Mouse (Mus musculus) gastrocnemius, adult 8-10 months (tissue): Measurements from ENCODE around the gene Ctrc. TPM values are rescaled to one million over a fixed set of nuclear protein-coding genes. Genes with fewer than 3 reads are reported as not detected.

Experiments used
- DNase-seq, 2 experiments: peaks; one replicate each; pipeline ENCODE4 v3.0.0; 2022; ENCODE audit warnings: low spot score in 2 of 2
- total RNA-seq, 4 experiments: library from RNA; stranded (reverse); gene quantifications; 2 replicates each; pipeline ENCODE4 v1.2.4; 2022

Gene Ctrc
- total RNA-seq, 4 experiments from 2014 or later = not detected

GRCm38 (mm10) chr4:141867498-141867897, 21.3 kb upstream of the Ctrc start:
- no peak for DNase-seq

GRCm38 (mm10) chr4:141866933-141867490, 20.9 kb upstream of the Ctrc start:
- no peak for DNase-seq

- DNase-seq = no peak
Observed at GRCm38 (mm10) chr4:141865600-141865999, 19.4 kb upstream of the Ctrc start.

DNA sequence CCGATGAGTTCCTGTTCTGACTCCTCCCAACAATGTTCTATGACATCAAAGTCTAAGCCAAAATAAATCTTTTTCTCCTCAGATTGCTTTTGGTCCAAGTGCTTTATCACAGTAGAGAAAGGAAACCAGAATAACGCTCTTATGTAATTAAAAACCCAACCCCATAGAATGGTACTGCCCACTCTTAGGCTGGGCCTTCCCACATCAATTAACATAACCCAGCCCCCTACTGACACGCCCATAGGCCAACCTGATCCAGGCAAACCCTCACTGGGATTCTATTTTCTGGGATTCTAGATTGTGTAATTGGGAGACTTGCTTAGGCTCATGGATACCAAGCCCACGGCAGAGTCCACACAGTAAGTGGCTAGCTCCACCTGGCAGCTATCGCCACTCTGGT, 18.8 kb upstream of the Ctrc start:
- DNase-seq = no peak

DNA sequence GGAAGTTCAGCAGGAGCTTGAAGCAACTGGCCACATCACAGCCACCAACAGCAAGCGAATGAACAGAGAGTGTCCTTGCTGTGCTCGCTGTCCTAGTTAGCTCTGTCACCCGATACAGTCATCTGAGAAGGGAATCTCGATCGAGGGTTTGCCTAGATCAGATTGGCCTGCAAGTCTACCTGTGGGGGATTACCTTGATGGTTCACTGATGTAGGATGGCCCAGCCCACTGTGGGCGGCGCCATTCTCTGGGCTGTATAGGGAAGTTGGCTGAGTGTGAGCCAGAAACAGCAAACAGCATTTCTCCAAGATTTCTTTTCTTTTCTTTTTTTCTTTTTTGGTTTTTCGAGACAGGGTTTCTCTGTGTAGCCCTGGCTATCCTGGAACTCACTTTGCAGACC, 18.3 kb upstream of the Ctrc start:
- DNase-seq = no peak

- no peak for DNase-seq
Observed at GRCm38 (mm10) chr4:141863726-141864280, 17.6 kb upstream of the Ctrc start.

GRCm38 (mm10) chr4:141862867-141863266, 16.7 kb upstream of the Ctrc start:
- no peak for DNase-seq

- DNase-seq = no peak
Observed at GRCm38 (mm10) chr4:141861591-141862295, 15.6 kb upstream of the Ctrc start.

GRCm38 (mm10) chr4:141860246-141860841, 14.2 kb upstream of the Ctrc start:
- no peak for DNase-seq

DNA sequence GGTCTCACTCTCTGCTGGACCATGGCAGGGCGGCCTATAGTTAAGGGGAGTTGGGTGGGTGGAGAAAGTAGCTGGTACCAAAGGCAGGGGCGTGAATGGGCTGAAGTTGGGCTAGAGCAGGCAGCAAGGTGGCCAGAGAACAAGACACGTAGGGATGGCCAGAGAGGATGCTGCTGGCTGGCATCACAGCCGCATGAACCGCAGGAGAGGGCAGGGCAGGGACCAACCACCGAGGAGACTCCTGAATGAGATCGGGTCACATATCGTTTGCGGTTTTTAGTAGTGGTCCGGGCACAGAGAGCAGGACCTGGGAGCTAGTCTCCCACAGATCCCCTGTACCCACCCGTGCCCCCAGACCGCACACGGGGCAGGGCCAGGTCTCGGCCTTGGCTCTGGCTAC, 13.2 kb upstream of the Ctrc start:
- no peak for DNase-seq

GRCm38 (mm10) chr4:141858501-141858900, 12.3 kb upstream of the Ctrc start:
- peak; percentile 36 to 42 for DNase-seq

DNA sequence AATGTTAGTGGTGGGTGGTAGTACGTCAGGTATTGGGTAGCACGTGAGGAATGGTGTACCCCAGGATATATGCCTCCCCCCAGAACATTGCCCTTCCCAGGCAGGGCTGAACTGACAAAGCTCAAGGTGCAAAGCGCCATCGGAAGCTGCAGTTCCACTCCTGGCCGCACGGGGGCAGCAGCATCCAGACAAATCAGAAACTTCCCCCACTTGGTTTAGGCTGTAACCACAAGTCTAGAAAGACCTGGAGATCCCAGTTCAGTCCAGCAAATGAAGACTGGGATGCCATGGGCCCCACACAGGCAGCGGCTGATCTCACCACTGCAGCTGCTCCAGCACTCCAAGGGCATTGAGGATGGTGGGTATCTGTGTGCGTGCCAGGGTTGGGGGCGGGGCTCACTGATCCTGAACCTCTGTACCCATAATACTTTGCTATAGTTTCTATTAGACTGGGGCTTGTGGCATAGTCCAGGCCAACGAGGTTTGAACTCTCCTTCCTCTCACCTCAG, 11.3 kb upstream of the Ctrc start:
- peak; percentile 68 to 69 for DNase-seq

DNA sequence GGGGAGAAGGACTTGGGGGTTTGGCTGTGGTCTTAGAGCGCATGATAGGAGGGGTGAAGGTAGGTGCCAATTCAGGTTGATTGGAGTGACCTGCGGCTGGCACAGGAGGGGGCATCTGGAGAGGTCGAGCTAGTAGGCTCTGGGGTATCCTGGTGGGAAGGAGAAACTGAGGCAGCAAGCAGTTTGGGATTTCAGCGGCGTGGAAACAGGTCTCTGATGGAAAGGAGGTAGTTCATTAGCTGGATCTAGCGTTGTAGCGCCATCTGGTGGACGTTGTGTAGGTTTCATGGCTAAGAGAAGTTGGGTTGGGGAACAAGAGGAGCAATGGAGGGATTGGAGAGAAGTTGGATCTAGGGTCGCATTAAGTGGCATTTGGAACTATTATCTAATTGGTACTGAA, 7.3 kb upstream of the Ctrc start:
- no peak for DNase-seq

DNA sequence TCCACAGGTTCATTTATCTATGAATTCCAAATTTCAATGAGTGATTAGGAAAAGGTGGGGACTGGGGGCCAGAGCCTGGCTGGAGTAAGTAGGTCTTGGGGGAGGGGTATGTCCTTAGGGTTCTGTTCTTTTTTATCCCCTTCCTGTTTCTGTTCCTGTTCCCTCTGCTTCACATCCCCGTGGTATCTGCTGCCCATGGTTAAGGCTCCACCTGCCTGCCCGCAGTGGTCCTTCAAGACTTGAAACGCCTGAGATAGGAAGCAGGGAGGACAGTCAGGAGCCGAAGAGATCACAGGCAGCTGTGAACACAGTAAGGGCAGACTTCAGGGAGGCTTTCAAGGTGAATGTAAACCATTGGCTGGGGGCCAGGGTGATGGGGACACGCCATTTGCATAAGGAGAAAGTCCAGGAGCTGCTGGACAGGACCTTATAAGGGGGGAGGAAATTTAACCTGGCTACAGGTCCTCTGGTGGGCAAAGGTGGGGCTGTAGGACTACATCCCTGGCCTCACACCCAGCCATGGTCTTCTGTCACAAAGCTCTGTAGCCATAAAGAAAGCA, 11.5 kb downstream of the Ctrc start:
- no peak for DNase-seq

GRCm38 (mm10) chr4:141833911-141834310, 12.2 kb downstream of the Ctrc start:
- DNase-seq = no peak

- DNase-seq = no peak
Observed at GRCm38 (mm10) chr4:141831361-141831760, 14.8 kb downstream of the Ctrc start.

DNA sequence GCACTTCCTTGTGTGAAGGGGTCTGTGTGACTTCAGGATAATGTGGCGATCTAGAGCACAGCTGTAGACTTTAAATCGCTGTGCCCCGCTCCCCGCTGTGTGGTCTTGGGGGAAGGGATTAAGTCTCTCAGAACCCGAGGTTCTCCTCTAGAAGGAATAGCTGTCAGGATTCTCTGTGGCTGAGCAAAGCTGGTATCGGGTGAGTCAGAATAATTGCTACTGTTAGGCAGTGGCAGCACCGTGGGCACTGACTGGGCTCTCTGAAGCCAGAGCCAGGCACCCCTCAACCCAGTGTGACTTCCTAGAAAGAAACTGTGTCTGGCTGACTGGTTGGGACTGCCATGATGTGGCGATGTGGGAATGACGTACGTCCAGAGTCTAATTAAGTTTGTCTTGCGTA, 15.8 kb downstream of the Ctrc start:
- no peak for DNase-seq

DNA sequence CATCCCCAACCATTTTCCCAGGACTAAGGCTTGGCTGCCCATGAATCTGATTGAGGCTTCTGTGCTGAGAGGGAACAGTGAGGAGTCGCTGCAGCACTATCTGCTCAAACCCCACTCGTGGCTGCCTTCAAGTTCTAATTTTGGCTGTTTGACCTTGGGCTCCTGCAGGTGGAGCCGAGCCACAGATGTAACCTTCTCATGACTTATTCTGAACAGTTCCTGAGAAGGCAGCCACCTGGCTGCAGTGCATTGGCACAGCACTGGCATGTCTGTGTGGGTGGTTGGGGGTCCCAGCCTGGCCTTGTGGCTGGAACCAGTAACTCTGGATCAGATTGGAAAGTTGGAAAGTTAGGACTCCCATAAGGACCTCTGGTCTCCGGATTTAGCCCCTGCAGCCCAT, 18.0 kb downstream of the Ctrc start:
- DNase-seq = no peak

GRCm38 (mm10) chr4:141827401-141827800, 18.8 kb downstream of the Ctrc start:
- no peak for DNase-seq

GRCm38 (mm10) chr4:141826060-141826459, 20.1 kb downstream of the Ctrc start, which contains the start of gene Cela2a:
Gene Cela2a, minus strand, starts transcription at chr4:141826160.
- no peak for DNase-seq

DNA sequence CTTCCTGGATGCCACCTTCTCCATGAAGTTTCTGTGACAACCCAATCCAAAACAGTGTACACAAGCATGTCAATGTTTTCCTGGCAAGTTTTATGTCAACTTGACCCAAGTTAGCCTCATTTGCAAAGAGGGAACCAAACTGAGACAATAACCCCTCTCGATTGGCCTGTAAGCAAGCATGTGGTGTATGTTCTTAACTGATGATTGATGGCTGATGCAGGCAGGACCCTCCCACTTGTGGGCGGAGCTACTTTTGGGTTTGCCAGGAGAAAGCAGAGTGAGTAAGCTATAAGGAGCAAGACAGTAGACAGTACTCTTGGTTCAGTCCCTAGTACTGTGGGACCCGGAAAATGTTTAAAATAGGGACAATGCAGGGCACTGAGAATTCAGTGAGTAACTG, 23.2 kb downstream of the Ctrc start:
- DNase-seq = no peak

DNA sequence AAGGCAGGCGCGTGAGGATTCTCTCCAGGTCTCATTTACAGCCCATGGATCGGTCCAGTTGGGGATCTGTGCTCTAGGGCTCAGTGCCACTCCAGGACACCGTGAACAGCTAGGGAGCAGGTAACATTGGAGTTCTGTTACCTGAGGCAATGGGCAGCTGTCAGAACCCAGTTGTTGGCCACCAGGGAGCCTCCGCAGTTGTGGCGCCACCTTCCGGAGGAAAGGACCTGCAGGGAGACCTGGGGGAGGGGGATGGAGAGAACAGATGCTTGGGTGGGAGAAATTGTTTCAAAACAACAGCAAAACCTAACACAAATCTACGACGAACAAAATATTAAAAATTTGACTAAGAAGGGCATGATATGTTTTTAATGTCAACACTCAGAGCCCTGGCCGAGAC, 24.1 kb downstream of the Ctrc start:
- no peak for DNase-seq
